Mouse (Mus musculus): Measurements from ENCODE around the gene Rsbn1.

Rsbn1 gene

DNA sequence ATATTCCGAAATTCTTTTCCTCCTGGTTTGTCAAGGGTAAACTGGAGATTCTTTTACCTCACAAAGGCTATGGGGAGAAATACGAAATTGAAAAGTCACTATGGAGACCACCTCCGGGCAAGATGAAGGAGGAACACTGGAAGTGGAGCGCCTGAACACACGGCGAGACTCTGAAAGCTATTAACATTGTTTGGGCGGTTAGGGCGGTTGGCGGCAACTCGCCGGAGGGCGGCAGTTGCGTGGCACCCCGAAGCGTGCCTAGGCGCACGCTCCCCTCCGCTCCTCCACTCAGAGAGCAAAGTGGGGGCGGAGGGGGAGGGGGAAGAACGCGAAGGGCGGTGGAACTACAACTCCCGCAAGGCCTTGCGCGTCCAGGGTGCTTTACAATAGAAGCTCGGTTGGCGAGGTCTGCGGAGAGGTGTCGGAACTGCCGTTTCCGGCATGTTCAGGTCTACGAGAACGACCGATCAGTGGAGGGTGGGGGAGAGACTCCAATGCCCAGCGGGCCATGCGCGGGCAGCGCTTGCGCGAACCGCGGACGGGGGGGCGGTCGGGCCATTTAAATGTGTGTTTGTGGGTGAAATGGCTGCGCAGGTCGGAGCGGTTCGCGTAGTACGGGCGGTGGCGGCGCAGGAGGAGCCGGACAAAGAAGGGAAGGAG lies at the start of gene Rsbn1:
Gene Rsbn1, plus strand, starts transcription at position 111 of the 660 bp plus-strand sequence.
- peak; percentile 94 to 99 for DNase-seq

DNA sequence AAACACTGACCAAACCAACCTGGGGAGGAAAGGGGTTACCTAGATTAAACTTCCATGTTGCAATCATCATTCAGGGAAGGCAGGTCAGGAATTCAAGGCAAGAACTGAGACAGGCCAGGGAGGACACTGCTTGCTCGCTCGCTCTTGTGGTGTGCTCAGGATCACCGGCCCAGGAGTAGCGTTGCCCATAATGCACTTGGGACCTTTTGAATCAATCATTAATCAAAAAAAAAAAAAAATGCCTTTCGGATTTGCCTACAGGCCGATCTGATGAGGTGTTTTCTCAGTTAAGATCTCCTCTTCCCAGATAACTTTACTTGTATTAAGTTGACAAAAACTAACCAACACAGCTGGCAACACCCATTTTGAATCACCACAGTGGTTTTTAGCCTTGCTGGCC lies 49.7 kb upstream of the Rsbn1 start:
- no peak for DNase-seq

GRCm38 (mm10) chr3:103867424-103867971 lies 46.4 kb upstream of the Rsbn1 start:
- DNase-seq = no peak

DNA sequence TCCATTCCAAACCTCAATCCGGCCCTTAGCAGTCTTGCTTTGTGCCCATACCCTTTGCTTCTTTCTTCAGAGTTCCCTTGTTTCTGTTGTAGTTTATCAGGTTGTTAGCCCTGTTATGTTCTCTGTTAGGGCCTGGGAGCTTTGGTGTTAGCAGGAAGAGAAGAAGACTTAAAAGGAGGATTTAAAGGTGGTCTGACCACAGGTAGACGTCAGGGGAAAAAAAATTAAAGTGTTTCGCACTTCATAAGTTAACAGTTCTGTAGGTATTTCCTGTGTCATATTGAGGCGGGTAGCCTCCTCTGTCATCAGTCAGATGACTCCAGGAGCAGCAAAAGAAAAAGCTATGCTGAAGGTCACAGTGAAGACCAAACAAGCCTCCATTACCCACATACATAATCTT lies 45.9 kb upstream of the Rsbn1 start:
- no peak for DNase-seq

- no peak for DNase-seq
Observed at GRCm38 (mm10) chr3:103872663-103873098, 41.2 kb upstream of the Rsbn1 start.

- DNase-seq = no peak
Observed at GRCm38 (mm10) chr3:103874329-103874728, 39.6 kb upstream of the Rsbn1 start.

DNA sequence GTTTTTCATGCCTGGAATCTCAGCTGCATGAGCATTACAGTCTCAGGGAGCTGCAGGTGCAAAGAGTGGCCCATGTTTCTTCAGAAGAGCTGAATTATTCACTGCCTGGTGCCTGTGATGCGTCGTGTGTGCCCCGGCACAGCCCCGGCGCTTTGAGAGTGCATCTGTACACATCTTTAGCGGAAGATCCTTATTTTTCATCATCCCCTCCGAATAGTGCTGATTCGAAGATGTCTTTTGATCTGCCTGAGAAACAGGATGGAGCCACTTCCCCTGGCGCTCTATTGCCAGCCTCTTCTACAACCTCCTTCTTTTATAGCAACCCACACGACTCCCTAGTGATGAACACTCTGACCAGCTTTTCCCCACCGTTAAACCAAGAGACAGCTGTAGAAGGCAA lies 28.0 kb upstream of the Rsbn1 start:
- DNase-seq = no peak

GRCm38 (mm10) chr3:103887581-103887980 lies 26.3 kb upstream of the Rsbn1 start:
- DNase-seq = peak; percentile 65 to 70

- DNase-seq = no peak
Observed at GRCm38 (mm10) chr3:103893374-103893773, 20.5 kb upstream of the Rsbn1 start.

DNA sequence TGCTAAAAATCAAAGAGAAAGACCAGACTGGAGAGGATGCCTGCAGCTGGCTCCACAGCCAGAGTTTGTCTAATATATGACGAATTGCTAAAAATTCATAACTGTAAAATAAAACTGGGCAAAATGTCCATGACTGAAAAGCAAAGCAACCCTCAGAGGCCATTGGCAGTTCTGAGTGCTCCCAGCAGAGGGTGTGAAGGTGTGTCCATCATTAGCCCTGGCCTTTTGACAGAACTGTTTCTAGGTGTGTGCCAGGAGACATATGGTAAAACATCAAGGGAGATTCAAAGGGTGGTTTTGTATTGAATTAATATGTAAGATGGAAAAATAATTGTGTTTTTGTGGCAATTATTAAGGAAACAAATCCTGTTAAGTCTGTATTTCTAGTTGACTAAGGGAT lies 9.2 kb upstream of the Rsbn1 start:
- DNase-seq = peak; percentile 73 to 77

DNA sequence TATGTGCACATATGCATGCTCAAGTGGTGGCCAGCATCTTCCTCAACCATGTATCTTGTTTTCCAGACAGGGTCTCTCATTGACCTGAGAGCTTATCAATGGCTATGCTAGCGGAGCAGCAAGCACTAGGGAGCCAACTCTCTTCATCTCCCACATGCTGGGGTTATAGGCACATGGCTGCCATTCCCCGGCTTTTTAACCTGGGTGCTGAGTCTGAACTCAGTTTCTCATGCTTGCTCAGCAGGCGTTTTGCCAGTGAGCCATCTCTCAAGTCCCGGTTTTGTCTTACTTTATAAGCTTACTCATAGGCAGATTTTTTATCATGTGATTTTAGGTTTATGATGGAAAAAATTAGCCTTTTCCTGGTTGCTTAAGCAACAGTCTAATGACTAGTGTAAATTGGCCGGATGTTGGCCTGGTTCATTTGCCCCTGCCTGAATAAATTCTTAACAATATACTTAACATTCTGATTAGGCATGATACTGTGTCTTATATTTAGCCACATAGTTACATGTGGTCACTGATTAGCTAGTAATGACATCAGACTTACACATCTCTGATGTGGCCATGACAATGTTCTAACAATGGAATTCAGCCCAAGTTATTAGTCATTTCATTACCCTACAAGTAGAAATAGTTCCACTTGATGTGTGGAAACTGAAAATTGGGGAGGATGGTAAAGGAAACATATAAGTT lies 6.4 kb upstream of the Rsbn1 start:
- no peak for DNase-seq

- DNase-seq = no peak
Observed at GRCm38 (mm10) chr3:103908781-103909180, 5.1 kb upstream of the Rsbn1 start.

DNA sequence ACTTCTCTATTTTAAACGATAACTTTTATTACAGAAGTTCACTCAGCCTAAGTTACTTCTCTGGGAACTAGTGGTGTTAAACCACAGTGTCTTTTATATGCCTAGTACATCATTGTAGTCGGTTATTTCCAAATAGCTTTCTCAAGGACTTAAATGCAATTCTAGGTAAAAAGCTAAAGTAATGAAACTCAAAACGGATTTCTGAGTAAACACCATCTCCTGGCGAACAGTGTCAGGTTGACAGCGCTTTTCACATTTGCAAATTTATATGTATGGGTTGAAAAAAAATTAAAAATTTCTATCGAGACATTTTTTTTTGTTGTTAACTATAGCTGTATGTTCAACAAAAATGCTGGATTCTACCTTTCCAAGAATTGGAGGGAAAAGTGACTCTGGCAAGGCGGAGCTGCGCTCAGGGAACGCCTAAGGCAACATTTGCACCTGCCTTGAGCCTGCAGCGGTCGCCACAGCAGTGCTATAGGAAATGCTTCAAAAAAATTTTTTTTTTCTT lies 414 bp upstream of the Rsbn1 start:
- peak in 1 of 2 experiments; percentile 32 for DNase-seq

DNA sequence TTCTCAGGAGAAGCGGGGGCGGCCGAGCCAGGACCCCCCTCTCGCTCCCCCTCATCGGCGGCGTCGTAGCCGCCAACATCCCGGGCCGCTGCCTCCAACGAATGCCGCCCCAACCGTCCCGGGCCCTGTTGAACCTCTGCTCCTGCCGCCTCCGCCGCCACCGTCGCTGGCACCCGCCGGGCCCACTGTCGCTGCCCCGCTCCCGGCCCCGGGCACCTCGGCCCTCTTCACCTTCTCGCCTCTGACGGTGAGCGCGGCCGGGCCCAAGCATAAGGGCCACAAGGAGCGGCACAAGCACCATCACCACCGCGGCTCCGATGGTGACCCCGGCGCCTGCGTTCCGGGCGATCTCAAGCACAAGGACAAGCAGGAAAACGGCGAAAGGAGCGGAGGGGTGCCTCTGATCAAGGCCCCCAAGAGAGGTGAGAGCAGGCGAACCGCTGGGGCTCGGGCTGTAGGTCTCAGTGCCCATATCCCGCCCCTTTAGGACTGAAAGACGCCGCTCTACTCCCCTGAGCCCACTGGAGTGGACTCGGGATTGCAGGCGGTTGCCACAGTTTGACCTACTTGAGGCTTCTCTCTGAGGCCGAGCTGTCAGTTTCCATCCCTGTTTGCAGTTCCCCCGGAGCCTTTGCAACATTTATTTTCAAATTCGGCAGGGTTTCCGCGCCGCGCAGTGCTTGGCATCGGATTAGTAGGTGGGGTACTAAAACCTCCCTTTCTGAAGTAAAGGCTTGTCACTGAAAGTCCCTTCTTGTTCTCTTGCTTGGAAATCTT lies 1.0 kb downstream of the Rsbn1 start:
- peak in 1 of 2 experiments; percentile 63 for DNase-seq

GRCm38 (mm10) chr3:103915509-103915896 lies 1.6 kb downstream of the Rsbn1 start:
- DNase-seq = no peak

DNA sequence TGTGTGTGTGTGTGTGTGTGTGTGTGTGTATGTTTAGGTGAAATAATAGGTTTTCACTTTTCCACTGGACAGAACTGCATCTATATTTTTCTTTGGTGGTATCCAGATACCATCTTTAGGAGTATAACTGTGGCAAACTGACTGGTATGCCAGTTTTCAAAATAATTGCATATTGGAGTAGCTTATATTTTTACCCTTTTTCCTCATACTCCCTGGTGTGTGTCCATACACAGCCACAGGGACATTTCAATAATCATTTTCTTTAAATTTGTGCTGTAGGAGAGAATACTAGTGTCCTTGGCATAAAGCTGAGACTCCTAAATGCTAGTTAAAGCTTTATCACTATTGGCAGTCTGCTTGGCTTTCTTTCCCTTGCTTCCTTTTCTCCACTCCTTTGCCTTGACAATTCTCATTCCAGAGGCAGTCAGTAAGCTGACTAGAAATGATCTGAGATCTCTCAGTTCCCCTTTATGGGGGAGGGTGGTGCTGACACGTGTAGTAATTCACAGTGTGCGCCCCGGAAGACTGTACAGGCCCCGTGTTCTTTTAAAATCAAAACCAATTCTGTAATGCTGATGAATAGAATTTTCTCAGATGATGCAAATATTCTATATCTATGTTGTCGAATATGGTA lies 2.4 kb downstream of the Rsbn1 start:
- no peak for DNase-seq

- DNase-seq = no peak
Observed at GRCm38 (mm10) chr3:103916839-103917237, 2.9 kb downstream of the Rsbn1 start.

DNA sequence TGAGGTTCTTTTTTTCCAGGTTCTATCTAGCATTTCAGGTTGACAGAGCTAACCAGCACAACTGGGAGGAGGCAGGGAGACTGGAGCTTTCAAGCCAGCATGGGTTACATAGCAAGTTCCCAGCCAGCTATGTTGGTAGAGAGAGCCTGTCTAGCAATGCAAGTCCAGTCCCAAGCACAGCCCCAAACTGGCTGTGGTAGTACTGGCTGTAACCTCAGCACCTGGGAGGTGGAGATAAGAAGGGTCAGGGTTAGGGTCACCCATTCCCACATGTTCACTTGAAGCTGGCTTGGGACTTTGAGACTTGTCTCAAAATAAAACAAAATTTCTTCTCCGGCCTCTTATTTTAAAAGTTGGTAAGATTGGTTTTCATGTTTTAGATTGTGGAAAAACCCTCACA lies 6.2 kb downstream of the Rsbn1 start:
- DNase-seq = no peak

GRCm38 (mm10) chr3:103925302-103925701 lies 11.4 kb downstream of the Rsbn1 start:
- DNase-seq = no peak

- DNase-seq = peak; percentile 47 to 59
Observed at GRCm38 (mm10) chr3:103927511-103927910, 13.6 kb downstream of the Rsbn1 start.

DNA sequence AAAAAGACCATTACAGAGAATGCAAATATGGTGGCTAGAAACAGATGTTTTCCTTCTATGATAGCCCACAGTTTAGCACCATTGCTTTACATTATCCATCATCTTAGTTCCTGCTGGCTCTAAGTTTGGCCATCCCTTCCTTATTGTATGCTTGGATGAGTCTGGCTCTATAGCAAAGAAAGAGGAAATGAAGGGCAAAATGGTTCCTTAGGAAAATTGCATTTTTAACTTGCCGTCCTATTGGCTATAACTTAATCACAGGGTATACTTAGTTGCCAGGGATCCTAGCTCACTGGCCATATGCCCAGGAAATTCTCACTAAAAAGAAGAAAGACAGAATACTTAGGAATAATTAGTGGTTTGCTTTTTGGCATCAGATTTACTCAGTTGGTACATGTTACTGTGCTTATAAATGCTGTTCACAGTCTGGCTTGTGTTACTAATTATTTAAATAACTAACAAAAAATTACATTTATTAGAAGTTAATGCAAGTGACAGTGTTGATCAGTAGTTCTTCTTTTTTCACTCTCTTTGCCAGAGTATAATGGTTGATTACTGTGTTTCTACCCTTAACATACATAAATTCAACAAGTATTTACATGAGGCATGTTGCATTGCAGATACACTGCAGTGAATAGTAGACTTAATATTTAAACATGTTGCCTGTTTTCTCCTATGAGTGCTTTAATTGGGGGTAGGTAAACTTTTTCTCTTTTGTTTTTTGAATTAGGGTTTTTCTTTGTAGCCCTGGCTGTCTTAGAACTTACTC lies 31.1 kb downstream of the Rsbn1 start:
- peak in 1 of 2 experiments; percentile 19 for DNase-seq

DNA sequence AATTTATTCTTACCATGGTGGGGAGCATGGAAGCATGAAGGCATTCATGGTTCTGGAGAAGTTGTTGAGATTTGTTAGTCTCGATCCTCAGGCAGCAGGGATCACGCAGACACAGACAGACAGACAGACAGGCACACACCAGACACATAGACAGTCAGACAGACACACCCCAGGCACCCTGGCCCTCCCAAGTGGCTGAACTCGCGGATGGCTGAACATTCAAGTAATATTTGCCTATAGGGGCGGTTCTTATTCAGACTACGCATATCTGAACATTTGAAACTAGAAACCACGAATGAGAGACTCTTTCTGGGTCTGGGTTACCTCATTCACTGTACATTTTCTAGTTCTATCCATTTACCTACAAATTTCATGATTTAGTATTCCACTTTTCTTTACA lies 34.7 kb downstream of the Rsbn1 start:
- no peak for DNase-seq

Measured in cerebellum, adult 18-20 months (tissue).